Mouse (Mus musculus) bone marrow macrophage, adult 2 months (primary cell): ENCODE measurements around the gene Ctnnbip1.

Experiments used
- CTCF ChIP-seq: IDR thresholded peaks from 2 replicates; pipeline ENCODE4 v1.5.1; 2012; ENCODE audit warnings: low read depth, mild to moderate bottlenecking, low read length, moderate library complexity
- POLR2A ChIP-seq: IDR thresholded peaks from 2 replicates; pipeline ENCODE4 v1.6.1; 2012; ENCODE audit warnings: mild to moderate bottlenecking, low read depth, low read length, borderline replicate concordance

DNA sequence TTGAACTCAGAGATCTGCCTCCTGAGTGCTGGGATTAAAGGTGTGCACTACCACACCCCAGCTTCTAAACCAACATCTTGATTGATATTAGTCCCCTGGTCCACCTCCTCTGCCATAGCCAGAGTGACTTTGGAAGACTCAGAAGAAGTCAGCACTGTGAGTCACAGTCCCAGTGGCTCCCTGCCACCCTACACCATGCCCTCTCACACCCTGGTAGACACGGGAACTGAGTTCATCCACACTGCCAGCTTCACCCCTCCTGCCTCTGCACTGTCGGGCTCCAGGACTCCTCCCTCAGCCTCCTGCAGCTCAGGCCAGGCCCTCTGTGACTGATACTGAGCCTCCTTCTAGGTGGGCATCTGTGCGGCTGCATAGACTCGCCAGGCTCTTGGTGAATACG, 32.8 kb downstream of the Ctnnbip1 start:
- TF ChIP-seq CTCF: no peak
- TF ChIP-seq POLR2A: no peak
